Mouse (Mus musculus): ENCODE results near the gene Polr3b. TPM values are rescaled to one million over a fixed set of nuclear protein-coding genes. Genes with fewer than 3 reads are reported as not detected.

Gene Polr3b
- polyA plus RNA-seq, 1 experiment = 15.9 TPM

- WGBS = 61% methylated on average over 1 of the region's 1 CpGs
- no peaks in the 10 kb centered on the region for H3K4me1 ChIP-seq (ENCODE audit: control insufficient read depth, insufficient read depth, low read length)
- H3K4me3 ChIP-seq (replicated peaks; ENCODE audit: control insufficient read depth, low read depth, low read length) = no peak overlapping the region
- H3K27ac ChIP-seq (ENCODE audit: control insufficient read depth, insufficient read depth, low read depth, low read length, poor library complexity) = no peak overlapping the region
- no peak for TF ChIP-seq CTCF (IDR thresholded peaks at IDR 0.05; ENCODE audit: control insufficient read depth, insufficient read depth, low read length)
- no peak for TF ChIP-seq POLR2A (IDR thresholded peaks at IDR 0.05; ENCODE audit: borderline replicate concordance, control insufficient read depth, low read depth, low read length)
These were observed 23.9 kb upstream of the Polr3b start for GRCm38 (mm10) chr10:84598172-84598571.

DNA sequence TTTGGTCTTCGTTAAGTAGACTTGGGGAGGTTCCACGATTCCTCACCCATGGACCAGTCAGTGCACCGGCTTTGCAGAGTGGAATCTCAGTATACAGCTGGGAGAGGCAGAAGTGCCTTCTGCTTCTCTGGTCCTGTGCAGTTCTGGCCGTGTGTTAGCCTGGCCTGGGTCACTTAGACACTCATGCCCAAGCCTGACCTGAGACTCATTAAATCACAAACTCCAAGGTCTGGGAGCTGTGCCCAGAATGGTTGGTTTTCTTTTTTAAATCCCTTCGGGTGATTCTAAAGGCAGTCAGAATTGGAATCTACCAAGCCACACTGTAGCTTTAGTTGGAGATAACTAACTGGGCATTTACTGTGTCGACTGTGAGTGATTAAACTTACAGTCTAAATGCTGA is 22.0 kb upstream of the Polr3b start:
- Histone ChIP-seq H3K4me1 (ENCODE audit: control insufficient read depth, insufficient read depth, low read length) (no peaks in the 10 kb centered on the region), H3K4me3 (replicated peaks; ENCODE audit: control insufficient read depth, low read depth, low read length) (no peak overlapping the region), H3K27ac (ENCODE audit: control insufficient read depth, insufficient read depth, low read depth, low read length, poor library complexity) (no peak overlapping the region)
- TF ChIP-seq CTCF (IDR thresholded peaks at IDR 0.05; ENCODE audit: control insufficient read depth, insufficient read depth, low read length) = no peak
- TF ChIP-seq POLR2A (IDR thresholded peaks at IDR 0.05; ENCODE audit: borderline replicate concordance, control insufficient read depth, low read depth, low read length) = no peak
- WGBS = 80% methylated on average over 6 of the region's 6 CpGs

DNA sequence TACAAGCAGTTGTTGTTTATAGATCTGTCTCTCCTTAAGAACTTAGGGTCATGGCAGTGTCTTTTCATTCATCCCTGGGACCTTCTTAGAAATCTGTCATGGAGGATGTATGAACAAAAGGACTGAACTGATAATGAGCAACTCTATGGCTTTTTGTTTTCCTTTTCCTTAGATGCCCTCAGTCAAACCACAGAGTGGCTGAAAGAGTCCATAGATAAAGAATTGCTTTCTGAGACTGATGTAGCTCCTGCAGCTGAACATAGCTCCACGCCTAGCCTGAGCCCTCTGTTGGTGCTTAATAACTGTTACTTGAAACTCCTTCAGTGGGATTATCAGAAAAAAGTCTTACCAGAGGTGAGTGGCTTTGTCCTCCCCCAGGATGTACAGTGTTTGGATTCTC is 17.8 kb upstream of the Polr3b start:
- WGBS = 61% methylated on average over 1 of the region's 1 CpGs
- Histone ChIP-seq H3K4me3 (replicated peaks; ENCODE audit: control insufficient read depth, low read depth, low read length) (no peak overlapping the region), H3K4me1 (ENCODE audit: control insufficient read depth, insufficient read depth, low read length) (no peaks in the 10 kb centered on the region), H3K27ac (ENCODE audit: control insufficient read depth, insufficient read depth, low read depth, low read length, poor library complexity) (no peak overlapping the region)
- TF ChIP-seq POLR2A (IDR thresholded peaks at IDR 0.05; ENCODE audit: borderline replicate concordance, control insufficient read depth, low read depth, low read length) (no peak), CTCF (IDR thresholded peaks at IDR 0.05; ENCODE audit: control insufficient read depth, insufficient read depth, low read length) (no peak)

DNA sequence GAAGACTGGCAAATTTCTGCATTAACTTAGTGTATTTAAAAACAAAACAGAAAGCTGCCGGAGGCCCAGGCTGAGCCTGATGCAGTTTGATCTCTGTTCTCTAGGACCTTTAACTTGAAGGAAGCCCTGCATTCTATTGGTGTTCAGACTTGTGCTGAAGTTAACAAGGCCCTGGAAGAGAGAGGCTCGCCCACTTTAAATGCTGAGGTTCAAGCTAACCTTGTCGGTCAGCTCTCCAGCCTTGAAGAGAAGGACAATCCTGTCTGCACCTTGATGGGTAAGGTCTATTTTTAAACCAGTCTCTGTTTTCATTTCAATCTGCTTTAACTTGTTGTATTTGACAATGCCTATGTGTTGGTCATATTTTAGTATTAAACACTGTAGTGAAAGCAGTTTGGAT is 13.7 kb upstream of the Polr3b start:
- 87% methylated on average over 3 of the region's 3 CpGs for WGBS
- Histone ChIP-seq H3K27ac (ENCODE audit: control insufficient read depth, insufficient read depth, low read depth, low read length, poor library complexity) (no peak overlapping the region), H3K4me3 (replicated peaks; ENCODE audit: control insufficient read depth, low read depth, low read length) (no peak overlapping the region), H3K4me1 (ENCODE audit: control insufficient read depth, insufficient read depth, low read length) (no peaks in the 10 kb centered on the region; the same call in 1 of the 2 replicates)
- TF ChIP-seq CTCF (IDR thresholded peaks at IDR 0.05; ENCODE audit: control insufficient read depth, insufficient read depth, low read length) (no peak), POLR2A (IDR thresholded peaks at IDR 0.05; ENCODE audit: borderline replicate concordance, control insufficient read depth, low read depth, low read length) (no peak)

GRCm38 (mm10) chr10:84610324-84610723 is 11.8 kb upstream of the Polr3b start:
- TF ChIP-seq POLR2A (IDR thresholded peaks at IDR 0.05; ENCODE audit: borderline replicate concordance, control insufficient read depth, low read depth, low read length) = no peak
- TF ChIP-seq CTCF (IDR thresholded peaks at IDR 0.05; ENCODE audit: control insufficient read depth, insufficient read depth, low read length) = no peak
- Histone ChIP-seq H3K27ac (ENCODE audit: control insufficient read depth, insufficient read depth, low read depth, low read length, poor library complexity) (no peak overlapping the region), H3K4me3 (replicated peaks; ENCODE audit: control insufficient read depth, low read depth, low read length) (no peak overlapping the region), H3K4me1 (ENCODE audit: control insufficient read depth, insufficient read depth, low read length) (no peaks in the 10 kb centered on the region; the same call in 1 of the 2 replicates)
- 85% methylated on average over 4 of the region's 4 CpGs for WGBS

GRCm38 (mm10) chr10:84610783-84611182 is 11.3 kb upstream of the Polr3b start:
- Histone ChIP-seq H3K4me1 (ENCODE audit: control insufficient read depth, insufficient read depth, low read length) (no peaks in the 10 kb centered on the region; the same call in 1 of the 2 replicates), H3K4me3 (replicated peaks; ENCODE audit: control insufficient read depth, low read depth, low read length) (no peak overlapping the region), H3K27ac (ENCODE audit: control insufficient read depth, insufficient read depth, low read depth, low read length, poor library complexity) (no peak overlapping the region)
- TF ChIP-seq POLR2A (IDR thresholded peaks at IDR 0.05; ENCODE audit: borderline replicate concordance, control insufficient read depth, low read depth, low read length) = no peak
- no peak for TF ChIP-seq CTCF (IDR thresholded peaks at IDR 0.05; ENCODE audit: control insufficient read depth, insufficient read depth, low read length)
- WGBS = 83% methylated on average over 3 of the region's 3 CpGs

DNA sequence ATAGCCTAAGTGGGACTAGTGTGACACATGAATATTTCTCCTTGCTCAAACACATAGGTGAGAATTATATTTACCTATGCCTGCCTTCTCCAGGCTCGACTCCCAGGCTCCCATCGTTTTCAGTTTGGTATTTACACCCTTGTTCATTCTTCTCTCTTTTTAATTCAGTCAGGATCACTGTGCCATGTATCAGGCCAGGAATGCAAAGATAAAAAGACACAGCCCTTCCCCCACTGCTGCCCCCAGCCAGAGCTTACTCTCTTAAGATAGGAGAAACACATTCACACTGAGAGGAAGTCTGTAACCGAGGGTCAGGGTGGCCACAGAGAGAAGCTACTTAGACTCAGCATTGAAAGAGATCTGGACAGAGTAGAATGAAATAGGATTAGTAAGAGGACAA is 10.4 kb upstream of the Polr3b start:
- Histone ChIP-seq H3K4me1 (ENCODE audit: control insufficient read depth, insufficient read depth, low read length) (no peaks in the 10 kb centered on the region; the same call in 1 of the 2 replicates), H3K27ac (ENCODE audit: control insufficient read depth, insufficient read depth, low read depth, low read length, poor library complexity) (no peak overlapping the region), H3K4me3 (replicated peaks; ENCODE audit: control insufficient read depth, low read depth, low read length) (no peak overlapping the region)
- WGBS = 58% methylated on average over 3 of the region's 3 CpGs
- no peak for TF ChIP-seq CTCF (IDR thresholded peaks at IDR 0.05; ENCODE audit: control insufficient read depth, insufficient read depth, low read length)
- TF ChIP-seq POLR2A (IDR thresholded peaks at IDR 0.05; ENCODE audit: borderline replicate concordance, control insufficient read depth, low read depth, low read length) = no peak

DNA sequence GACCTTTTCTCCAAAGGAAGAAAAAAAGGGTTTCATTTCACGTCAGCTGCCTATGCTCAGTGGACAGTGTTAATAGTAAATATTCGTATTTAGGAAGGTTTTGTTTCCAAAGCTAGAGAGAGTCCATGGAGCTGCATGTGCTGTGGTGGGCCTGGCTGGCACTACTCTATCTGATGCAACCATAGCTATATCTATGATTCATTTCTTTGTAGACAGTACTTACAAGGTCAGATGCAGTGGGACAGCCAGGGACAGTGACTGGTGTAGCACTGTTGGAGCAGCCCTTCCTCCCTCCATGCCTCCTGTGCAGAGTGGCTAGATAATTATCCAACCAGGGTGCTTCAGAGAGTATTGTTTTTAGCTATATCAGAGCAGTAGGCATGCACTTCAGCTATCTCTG is 9.8 kb upstream of the Polr3b start:
- 70% methylated on average over 2 of the region's 2 CpGs for WGBS
- no peak overlapping the region for H3K27ac ChIP-seq (ENCODE audit: control insufficient read depth, insufficient read depth, low read depth, low read length, poor library complexity)
- TF ChIP-seq CTCF (IDR thresholded peaks at IDR 0.05; ENCODE audit: control insufficient read depth, insufficient read depth, low read length) (no peak), POLR2A (IDR thresholded peaks at IDR 0.05; ENCODE audit: borderline replicate concordance, control insufficient read depth, low read depth, low read length) (no peak)
- no peaks in the 10 kb centered on the region; the same call in 1 of the 2 replicates for H3K4me1 ChIP-seq (ENCODE audit: control insufficient read depth, insufficient read depth, low read length)
- H3K4me3 ChIP-seq (replicated peaks; ENCODE audit: control insufficient read depth, low read depth, low read length) = no peak overlapping the region

- TF ChIP-seq CTCF (IDR thresholded peaks at IDR 0.05; ENCODE audit: control insufficient read depth, insufficient read depth, low read length) (no peak), POLR2A (IDR thresholded peaks at IDR 0.05; ENCODE audit: borderline replicate concordance, control insufficient read depth, low read depth, low read length) (no peak)
- Histone ChIP-seq H3K27ac (ENCODE audit: control insufficient read depth, insufficient read depth, low read depth, low read length, poor library complexity) (no peak overlapping the region), H3K4me1 (ENCODE audit: control insufficient read depth, insufficient read depth, low read length) (no peaks in the 10 kb centered on the region; the same call in 1 of the 2 replicates), H3K4me3 (replicated peaks; ENCODE audit: control insufficient read depth, low read depth, low read length) (no peak overlapping the region)
- WGBS = 84% methylated on average over 8 of the region's 8 CpGs
These were observed 8.7 kb upstream of the Polr3b start for GRCm38 (mm10) chr10:84613366-84613765.

Measured in bone marrow, adult 2 months (tissue).